Mouse (Mus musculus) embryonic facial prominence, embryonic 14.5 days (tissue): Measurements from ENCODE around the gene Olfr243. TPM values are rescaled to one million over a fixed set of nuclear protein-coding genes. Genes with fewer than 3 reads are reported as not detected.
"Not testable (repeated sequence)": the region's sequence is repeated elsewhere in the genome, so short reads cannot be mapped to it uniquely, and the experiment has no call there.

Experiments used
- ATAC-seq: fragments of 200-750 bp; cut with Nextera tagmentation; 2 replicates; pipeline ENCODE4 v1.8.0; 2017; ENCODE audit warnings: low read depth, moderate number of reproducible peaks, moderate TSS enrichment
- DNase-seq: peaks from one replicate; pipeline ENCODE4 v3.0.0-alpha.2; 2015; ENCODE audit warnings: low spot score
- H3K27ac ChIP-seq: fragments of 300-500 bp; sonication (generic); replicated peaks from 2 replicates; pipeline ENCODE4 v1.5.1; 2014; ENCODE audit warnings: low read depth, mild to moderate bottlenecking, low read length, moderate library complexity
- H3K27me3 ChIP-seq: fragments of 300-500 bp; sonication (generic); replicated peaks from 2 replicates; pipeline ENCODE4 v1.6.1; 2014; ENCODE audit warnings: low read length; ENCODE audit not compliant: control insufficient read depth, insufficient read depth
- H3K36me3 ChIP-seq: fragments of 300-500 bp; sonication (generic); 2 replicates; pipeline ENCODE4 v1.6.1; 2014; ENCODE audit warnings: low read length, mixed read lengths; ENCODE audit not compliant: control insufficient read depth, insufficient read depth
- H3K4me1 ChIP-seq: fragments of 300-500 bp; sonication (generic); 2 replicates; pipeline ENCODE4 v1.6.1; 2014; ENCODE audit warnings: antibody characterized with exemption, low read length; ENCODE audit not compliant: control insufficient read depth, insufficient read depth
- H3K4me2 ChIP-seq: fragments of 300-500 bp; sonication (generic); 2 replicates; pipeline ENCODE4 v1.6.1; 2014; ENCODE audit warnings: low read depth, mild to moderate bottlenecking, low read length, moderate library complexity, mixed read lengths
- H3K4me3 ChIP-seq: fragments of 300-500 bp; sonication (generic); 2 replicates; pipeline ENCODE4 v1.5.1; 2014; ENCODE audit warnings: low read depth, mild to moderate bottlenecking, low read length
- H3K9ac ChIP-seq: fragments of 300-500 bp; sonication (generic); 2 replicates; pipeline ENCODE4 v1.6.1; 2014; ENCODE audit warnings: low read depth, mild to moderate bottlenecking, low read length, moderate library complexity, mixed read lengths
- H3K9me3 ChIP-seq: fragments of 300-500 bp; sonication (generic); 2 replicates; pipeline ENCODE4 v1.6.1; 2016; ENCODE audit warnings: low read length; ENCODE audit not compliant: control insufficient read depth
- WGBS: fragments of 180-500 bp; shearing (Covaris S2); extraction: QIAGEN DNeasy Blood & Tissue Kit; methylation state at CpG from one replicate; pipeline ENCODE4 v1.1.7; 2014; 5-methylcytosine and 5-hydroxymethylcytosine counted together
- polyA plus RNA-seq: library from polyadenylated mRNA; unstranded; fragments of >200 nt; fragmentation: Nextera tagmentation; extraction: Ambion mirVana; gene quantifications from 2 replicates; pipeline ENCODE4 v1.2.1, GENCODE M21; 2014

Gene Olfr243
- polyA plus RNA-seq: not detected in 2 replicates

DNA sequence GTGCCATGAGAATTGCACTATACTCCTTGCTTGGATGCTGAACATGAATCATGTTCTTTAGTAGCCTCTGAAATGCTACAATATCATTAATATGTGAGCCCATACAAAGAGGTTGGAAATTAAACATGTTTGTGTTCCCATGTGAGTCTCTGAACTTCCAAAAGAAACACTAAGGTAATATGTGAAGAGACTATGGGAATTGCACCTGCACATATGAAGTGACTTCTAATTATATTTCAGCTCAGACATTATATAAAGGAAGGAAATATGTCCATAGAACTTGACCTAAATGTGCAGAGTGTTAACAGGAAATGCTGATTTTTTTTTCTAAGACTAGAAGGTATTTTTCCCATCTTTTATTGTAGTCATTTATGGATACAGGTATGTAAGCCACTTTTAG, at the start of gene Olfr243:
Gene Olfr243 (plus strand): TSS at position 301 of the 400 bp plus-strand sequence.
- DNase-seq (no peak), ATAC-seq (no peak)
- Histone ChIP-seq H3K27me3 (no peaks in the 10 kb centered on the region), H3K9ac (no peak within 1 kb of the TSS), H3K4me2 (no peak within 1 kb of the TSS), H3K36me3 (no peaks in the 10 kb centered on the region), H3K4me3 (no peak within 1 kb of the TSS), H3K4me1 (no peaks in the 10 kb centered on the region), H3K27ac (no peak within 1 kb of the TSS), H3K9me3 (no peaks in the 10 kb centered on the region)

DNA sequence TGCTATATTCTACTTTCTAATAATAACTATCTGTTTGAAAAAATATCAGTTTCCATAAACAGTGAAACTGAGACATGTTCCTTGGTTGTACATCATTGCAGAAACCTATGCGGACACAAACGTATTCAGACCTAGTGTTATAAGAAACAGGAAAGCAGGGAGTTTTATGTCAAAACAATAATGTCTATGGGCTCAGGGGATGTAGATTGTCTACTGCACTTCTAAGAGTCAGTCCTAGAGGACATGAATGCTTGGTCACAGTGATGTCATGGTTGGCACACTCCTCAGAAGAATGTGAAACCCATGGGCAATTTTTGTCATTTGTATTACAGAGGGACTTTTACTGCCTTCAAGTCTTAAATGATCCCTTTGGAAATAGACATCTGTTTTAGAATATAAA, 43.4 kb upstream of the Olfr243 start, which contains the start of gene Olfr624:
Gene Olfr624 (minus strand): TSS at position 101 of the 400 bp plus-strand sequence.
- Histone ChIP-seq H3K4me1 (no peaks in the 10 kb centered on the region), H3K9me3 (no peaks in the 10 kb centered on the region), H3K27me3 (no peaks in the 10 kb centered on the region), H3K4me3 (no peak within 1 kb of the TSS), H3K27ac (no peak within 1 kb of the TSS), H3K4me2 (no peak within 1 kb of the TSS), H3K9ac (no peak within 1 kb of the TSS), H3K36me3 (no peaks in the 10 kb centered on the region)
- WGBS: 89% methylated on average over 2 of the region's 2 CpGs
- no peak for DNase-seq
- no peak for ATAC-seq

DNA sequence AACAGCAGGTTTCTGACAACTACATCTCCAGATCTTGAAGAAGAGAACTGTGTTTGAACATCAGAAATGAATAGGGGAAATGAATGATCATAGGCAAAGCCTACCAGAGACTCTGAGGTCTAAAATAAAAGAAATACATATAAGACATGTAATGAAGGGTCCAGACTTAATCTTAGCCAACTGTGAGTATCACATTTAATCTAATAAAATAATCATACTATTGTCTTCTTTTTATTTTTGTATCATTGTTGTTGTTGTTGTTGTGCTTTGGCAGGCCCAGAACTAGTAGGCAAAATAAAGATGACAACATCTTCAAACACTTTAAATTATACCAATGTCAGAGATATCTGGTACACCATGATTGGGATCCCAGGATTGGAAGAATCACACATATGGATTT, 32.1 kb upstream of the Olfr243 start, which contains the start of gene Olfr625-ps1:
Gene Olfr625-ps1 (plus strand): TSS at position 301 of the 400 bp plus-strand sequence.
- ATAC-seq: no peak
- H3K9me3 ChIP-seq: no peaks in the 10 kb centered on the region

DNA sequence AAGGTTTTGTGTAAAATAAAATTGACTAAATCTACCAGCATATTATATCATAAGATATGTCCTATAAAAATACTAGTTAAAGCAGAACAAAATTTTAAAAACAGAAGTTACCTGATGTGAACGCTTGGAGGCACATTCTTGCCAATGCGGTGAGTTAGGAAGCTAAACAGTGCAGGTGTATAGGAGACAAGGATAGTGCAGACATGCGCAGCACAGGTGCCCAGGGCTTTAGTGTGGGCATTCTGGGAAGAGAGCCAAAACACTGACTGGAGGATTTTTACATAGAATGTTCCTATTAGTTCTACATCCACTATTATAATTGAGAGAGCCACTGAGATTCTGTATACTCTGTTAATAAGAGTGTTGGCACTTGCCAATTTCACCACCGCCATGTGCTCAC, 15.0 kb upstream of the Olfr243 start:
- Histone ChIP-seq H3K27me3 (no peaks in the 10 kb centered on the region), H3K27ac (no peak overlapping the region), H3K36me3 (no peaks in the 10 kb centered on the region), H3K9me3 (no peaks in the 10 kb centered on the region), H3K9ac (no peak overlapping the region), H3K4me3 (no peak overlapping the region), H3K4me2 (no peak overlapping the region), H3K4me1 (no peaks in the 10 kb centered on the region)
- DNase-seq (no peak), ATAC-seq (no peak)
- WGBS: 90% methylated on average over 4 of the region's 4 CpGs

More for the DNA sequence above, 32.1 kb upstream of the Olfr243 start, which contains the start of gene Olfr625-ps1:
- DNase-seq: no peak
- H3K4me2 ChIP-seq: no peak within 1 kb of the TSS
- H3K27me3 ChIP-seq: no peaks in the 10 kb centered on the region
- no peak within 1 kb of the TSS for H3K27ac ChIP-seq
- no peaks in the 10 kb centered on the region for H3K36me3 ChIP-seq
- H3K4me1 ChIP-seq: no peaks in the 10 kb centered on the region
- H3K9ac ChIP-seq: no peak within 1 kb of the TSS
- H3K4me3 ChIP-seq: no peak within 1 kb of the TSS

DNA sequence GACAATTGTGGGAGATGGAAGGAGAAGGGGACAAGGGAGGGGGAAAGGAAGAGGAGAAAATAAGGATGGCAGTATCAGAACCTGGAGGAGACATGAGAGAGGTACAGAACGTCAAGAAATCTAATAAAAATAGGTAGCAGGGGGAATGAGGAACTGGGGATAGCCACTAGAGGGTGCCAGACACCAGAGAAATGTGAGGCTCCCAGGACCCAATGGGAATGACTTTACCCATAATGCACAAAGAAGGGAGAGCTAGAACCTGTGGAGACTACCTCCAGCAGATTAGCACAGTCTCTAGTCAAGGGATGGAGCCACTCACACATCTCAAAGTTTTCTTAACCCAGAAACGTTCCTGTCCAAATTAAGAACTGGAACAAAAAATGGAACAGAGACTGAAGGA, 2.4 kb upstream of the Olfr243 start:
- H3K9ac ChIP-seq: no peak overlapping the region
- H3K4me2 ChIP-seq: no peak overlapping the region
- H3K27me3 ChIP-seq: no peaks in the 10 kb centered on the region
- no peaks in the 10 kb centered on the region for H3K4me1 ChIP-seq
- H3K36me3 ChIP-seq: no peaks in the 10 kb centered on the region
- H3K27ac ChIP-seq: no peak overlapping the region
- DNase-seq: no peak
- WGBS: 28% methylated on average over 2 of the region's 2 CpGs
- ATAC-seq: no peak
- no peaks in the 10 kb centered on the region for H3K9me3 ChIP-seq
- no peak overlapping the region for H3K4me3 ChIP-seq

DNA sequence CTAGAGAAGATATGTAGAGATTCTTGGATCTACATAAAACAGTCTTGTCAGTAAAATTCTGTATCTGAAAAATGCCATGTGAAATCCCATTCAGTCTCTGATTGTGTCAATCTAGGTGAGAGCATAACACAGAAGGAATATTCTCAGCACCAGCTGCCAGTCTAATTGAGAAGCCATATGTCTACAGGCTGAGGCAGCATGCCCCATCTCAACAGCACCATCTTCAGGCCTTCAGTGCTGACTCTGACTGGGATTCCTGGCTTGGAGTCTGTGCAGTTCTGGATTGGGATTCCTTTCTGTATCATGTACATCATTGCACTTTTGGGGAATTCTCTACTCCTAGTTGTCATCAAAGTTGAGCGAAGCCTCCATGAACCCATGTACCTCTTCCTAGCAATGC, 1.9 kb downstream of the Olfr243 start:
- H3K4me3 ChIP-seq, DNase-seq: not testable (repeated sequence)
- WGBS: 93% methylated on average over 1 of the region's 1 CpGs

DNA sequence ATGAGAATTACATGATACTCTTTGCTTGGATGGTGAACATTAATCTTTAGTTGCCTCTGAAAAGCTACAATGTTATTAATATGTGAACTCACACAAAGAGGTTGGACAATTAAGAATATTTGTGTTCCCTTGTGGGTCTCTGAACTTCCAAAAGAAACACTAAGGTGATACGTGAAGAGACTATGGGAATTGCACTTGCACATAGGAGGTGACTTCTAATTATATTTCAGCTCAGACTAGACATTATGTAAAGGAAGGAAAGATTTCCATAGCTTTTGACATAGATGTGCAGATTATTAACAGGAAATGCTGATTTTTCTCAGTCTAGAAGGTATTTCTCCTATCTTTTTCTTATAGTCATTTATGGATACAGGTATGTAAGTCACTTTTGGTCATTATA, 15.6 kb downstream of the Olfr243 start, which contains the start of gene Olfr628:
Gene Olfr628 (plus strand): TSS at position 301 of the 400 bp plus-strand sequence.
- Histone ChIP-seq H3K4me3 (no peak within 1 kb of the TSS), H3K27ac (no peak within 1 kb of the TSS)
- 84% methylated on average over 1 of the region's 1 CpGs for WGBS

More for the DNA sequence above, 1.9 kb downstream of the Olfr243 start:
- H3K9me3 ChIP-seq, H3K4me2 ChIP-seq, H3K36me3 ChIP-seq, ATAC-seq, H3K27me3 ChIP-seq, H3K27ac ChIP-seq, H3K4me1 ChIP-seq, H3K9ac ChIP-seq: not testable (repeated sequence)

DNA sequence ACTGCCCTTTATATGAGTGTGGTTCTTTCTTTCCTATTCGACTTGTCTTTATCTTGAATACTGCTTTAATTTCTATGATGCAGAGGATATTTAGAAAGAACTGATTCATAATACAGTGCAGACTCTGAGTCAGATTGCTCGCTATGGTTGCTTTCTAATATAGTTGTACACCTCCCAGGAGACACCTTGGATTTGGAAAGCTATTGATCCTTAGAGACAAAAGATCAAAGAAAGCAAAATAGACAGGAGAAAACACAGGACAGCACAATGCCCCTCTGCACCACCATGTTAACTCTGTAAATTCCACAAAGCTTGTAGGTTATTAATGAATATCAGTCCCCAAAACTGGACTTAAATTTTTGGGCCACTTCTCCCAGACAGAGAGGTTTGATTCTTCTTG, 30.4 kb downstream of the Olfr243 start, which contains the start of gene Olfr629:
Gene Olfr629 (minus strand): TSS at position 101 of the 400 bp plus-strand sequence.
- no peak within 1 kb of the TSS for H3K9ac ChIP-seq
- no peak within 1 kb of the TSS for H3K4me3 ChIP-seq
- ATAC-seq (no peak), DNase-seq (no peak)
- no peak within 1 kb of the TSS for H3K27ac ChIP-seq
- H3K27me3 ChIP-seq: no peaks in the 10 kb centered on the region
- 0 out of 2 replicates have a peak, but pooled peaks cover 4% of the 10 kb centered on the region for H3K9me3 ChIP-seq
- H3K36me3 ChIP-seq: no peaks in the 10 kb centered on the region
- H3K4me1 ChIP-seq: no peaks in the 10 kb centered on the region
- 75% methylated on average over 2 of the region's 2 CpGs for WGBS
- H3K4me2 ChIP-seq: no peak within 1 kb of the TSS

More for the DNA sequence above, 15.6 kb downstream of the Olfr243 start, which contains the start of gene Olfr628:
- no peaks in the 10 kb centered on the region for H3K9me3 ChIP-seq
- no peaks in the 10 kb centered on the region for H3K27me3 ChIP-seq
- H3K4me2 ChIP-seq: no peak within 1 kb of the TSS
- ATAC-seq (no peak), DNase-seq (no peak)
- no peaks in the 10 kb centered on the region for H3K36me3 ChIP-seq
- no peaks in the 10 kb centered on the region for H3K4me1 ChIP-seq
- no peak within 1 kb of the TSS for H3K9ac ChIP-seq

DNA sequence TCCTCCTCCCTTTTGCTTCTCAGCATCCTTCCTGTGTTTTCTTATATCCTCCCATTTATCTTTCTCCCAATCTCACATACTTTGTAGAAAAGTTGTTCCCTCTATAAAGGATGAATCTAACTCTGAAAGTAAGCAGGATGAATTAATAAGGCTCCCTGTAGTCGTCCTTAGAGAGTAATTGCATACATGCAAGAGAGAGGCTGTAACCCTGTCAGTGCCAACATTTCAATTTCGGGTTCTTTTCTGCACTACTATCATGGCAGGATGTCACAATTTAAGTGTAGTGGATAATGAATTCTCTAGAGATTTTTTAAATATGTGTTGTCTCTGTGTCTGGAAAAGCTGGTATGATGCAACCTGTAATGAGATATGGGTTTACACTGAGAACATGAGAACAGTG, 42.8 kb downstream of the Olfr243 start, which contains the start of gene Olfr630:
Gene Olfr630 (minus strand): TSS at position 101 of the 400 bp plus-strand sequence.
- ATAC-seq: no peak
- Histone ChIP-seq H3K4me2 (no peak within 1 kb of the TSS), H3K27me3 (no peaks in the 10 kb centered on the region), H3K4me1 (no peaks in the 10 kb centered on the region), H3K4me3 (no peak within 1 kb of the TSS), H3K9me3 (no peaks in the 10 kb centered on the region), H3K36me3 (no peaks in the 10 kb centered on the region), H3K27ac (no peak within 1 kb of the TSS), H3K9ac (no peak within 1 kb of the TSS)
- DNase-seq: no peak
- WGBS: 39% methylated on average over 2 of the region's 2 CpGs
